Mouse (Mus musculus) olfactory bulb, adult 2 months (tissue): ENCODE measurements around the gene Gpbp1l1. TPM values are rescaled to one million over a fixed set of nuclear protein-coding genes. Genes with fewer than 3 reads are reported as not detected.

ENCODE experiments used
- H3K27ac ChIP-seq: fragments of 200-500 bp; 2 replicates; pipeline ENCODE4 v1.5.1; 2012; ENCODE audit warnings: low read depth, low read length; ENCODE audit not compliant: insufficient read depth
- H3K4me1 ChIP-seq: fragments of 200-500 bp; 2 replicates; pipeline ENCODE4 v1.6.1; 2012; ENCODE audit warnings: low read length; ENCODE audit not compliant: control insufficient read depth, insufficient read depth
- H3K4me3 ChIP-seq: fragments of 200-500 bp; 2 replicates; pipeline ENCODE4 v1.5.1; 2012; ENCODE audit warnings: mild to moderate bottlenecking, low read depth, low read length, moderate library complexity; ENCODE audit not compliant: insufficient read depth
- CTCF ChIP-seq: fragments of 200-500 bp; IDR thresholded peaks from 2 replicates; pipeline ENCODE4 v1.5.1; 2012; ENCODE audit warnings: low read depth, mild to moderate bottlenecking, low read length, moderate library complexity; ENCODE audit not compliant: insufficient read depth
- POLR2A ChIP-seq: fragments of 200-500 bp; IDR thresholded peaks from 2 replicates; pipeline ENCODE4 v1.6.1; 2012; ENCODE audit warnings: mild to moderate bottlenecking, low read depth, low read length, moderate library complexity; ENCODE audit not compliant: insufficient read depth
- WGBS: fragments of 180-500 bp; shearing (Covaris S2); methylation state at CpG from one replicate; pipeline ENCODE4 v1.1.7; 2018; 5-methylcytosine and 5-hydroxymethylcytosine counted together
- polyA plus RNA-seq: library from polyadenylated mRNA; stranded (reverse); fragments of >200 nt; gene quantifications from 2 replicates; pipeline ENCODE4 v1.2.4, GENCODE M21; 2012; ENCODE audit warnings: low replicate concordance; ENCODE audit not compliant: missing spikeins, insufficient read depth, insufficient read length

Gpbp1l1 gene
- polyA plus RNA-seq = 174 TPM in 1 of 2 replicates, not detected in the other

DNA sequence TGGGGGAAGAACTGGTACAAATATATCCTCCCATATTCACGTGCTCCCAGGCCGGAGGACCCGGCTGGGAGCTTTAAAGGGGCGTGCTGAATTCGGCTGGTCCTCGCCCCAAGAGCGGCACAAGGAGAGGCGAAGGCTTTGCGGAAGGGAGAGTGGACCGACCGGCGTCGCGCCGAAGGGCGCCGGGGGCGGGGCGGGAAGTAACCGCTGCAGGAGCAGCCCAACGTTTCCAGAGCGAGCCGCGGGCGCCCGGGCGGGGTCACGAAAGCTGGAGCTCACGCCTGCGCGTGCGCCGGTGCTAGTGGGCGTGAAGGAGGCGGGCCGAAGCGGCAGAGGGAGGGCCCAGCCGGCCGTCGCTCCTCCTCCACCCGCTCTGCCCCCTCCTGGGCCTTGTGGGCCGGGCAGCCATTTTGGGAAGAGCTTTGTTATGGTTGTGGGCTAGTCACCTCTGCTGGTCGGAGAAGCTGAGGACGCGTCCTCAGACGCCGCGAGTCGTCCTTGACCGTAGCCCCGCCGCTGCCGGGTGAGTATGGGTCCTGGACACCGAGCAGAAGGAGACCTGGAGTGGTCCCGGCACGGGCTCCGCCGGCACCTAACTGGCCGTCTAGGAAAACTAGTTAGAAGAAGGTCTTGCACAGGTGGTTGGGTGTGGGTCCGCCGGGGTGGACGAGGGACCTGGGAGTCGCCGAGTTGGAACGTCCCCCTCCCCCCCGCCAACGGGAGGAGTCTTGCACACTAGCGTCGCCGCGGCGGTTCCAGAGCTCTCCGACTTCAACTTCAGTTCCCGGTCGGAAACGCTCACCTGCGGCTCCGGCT lies at the start of gene Gpbp1l1:
TSS of gene Gpbp1l1 (plus strand) at position 353 of the 816 bp plus-strand sequence.
- WGBS = under 1% methylated on average over 77 of the region's 78 CpGs

DNA sequence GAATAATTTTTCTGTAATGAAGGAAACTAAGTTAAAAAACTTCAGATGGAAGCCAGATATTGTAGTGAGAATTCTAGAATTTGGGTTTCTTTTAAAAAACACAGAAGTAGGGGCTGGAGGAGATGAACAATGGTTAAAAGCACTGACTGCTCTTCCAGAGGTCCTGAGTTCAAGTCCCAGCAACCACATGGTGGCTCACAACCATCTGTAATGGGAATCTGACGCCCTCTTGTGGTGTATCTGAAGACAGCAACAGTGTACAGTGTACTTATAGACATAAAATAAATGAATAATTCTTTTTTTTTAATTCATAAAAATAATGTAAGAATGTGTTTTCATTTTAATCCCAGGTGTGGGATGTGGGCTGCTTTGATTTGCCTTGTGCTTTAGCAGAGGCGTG lies 26.3 kb upstream of the Gpbp1l1 start:
- 61% methylated on average over 2 of the region's 2 CpGs for WGBS
- TF ChIP-seq POLR2A (no peak), CTCF (no peak)
- H3K4me1 ChIP-seq = no peaks in the 10 kb centered on the region
- H3K27ac ChIP-seq = no peak overlapping the region
- H3K4me3 ChIP-seq = no peak overlapping the region

More for the DNA sequence above, at the start of gene Gpbp1l1:
- H3K4me3 ChIP-seq = peak within 1 kb of the TSS; percentile 81
- TF ChIP-seq CTCF = no peak
- TF ChIP-seq POLR2A = peak; percentile 67; the same call in 1 of the 2 replicates
- peak within 1 kb of the TSS; percentile 88 for H3K27ac ChIP-seq
- H3K4me1 ChIP-seq = no peaks in the 10 kb centered on the region

DNA sequence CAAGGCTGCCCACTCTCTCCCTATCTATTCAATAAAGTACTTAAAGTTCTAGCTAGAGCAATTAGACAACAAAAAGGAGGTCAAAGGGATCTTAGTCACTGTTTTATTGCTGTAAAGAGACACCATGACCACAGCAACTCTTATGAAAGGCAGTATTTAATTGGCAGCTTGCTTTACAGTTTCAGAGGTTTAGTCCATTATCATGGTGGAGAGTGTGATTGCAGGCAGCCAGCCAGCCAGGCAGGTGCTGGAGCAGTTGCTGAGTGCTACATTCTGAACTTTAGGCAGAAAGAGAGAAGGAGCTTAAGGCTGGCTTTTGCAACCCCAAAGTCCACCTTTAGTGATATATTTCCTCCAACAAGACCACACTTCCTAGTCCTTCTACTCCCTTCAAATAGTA lies 21.1 kb upstream of the Gpbp1l1 start:
- TF ChIP-seq CTCF = no peak
- no peak for TF ChIP-seq POLR2A
- Histone ChIP-seq H3K4me3 (no peak overlapping the region), H3K27ac (no peak overlapping the region), H3K4me1 (no peaks in the 10 kb centered on the region)

DNA sequence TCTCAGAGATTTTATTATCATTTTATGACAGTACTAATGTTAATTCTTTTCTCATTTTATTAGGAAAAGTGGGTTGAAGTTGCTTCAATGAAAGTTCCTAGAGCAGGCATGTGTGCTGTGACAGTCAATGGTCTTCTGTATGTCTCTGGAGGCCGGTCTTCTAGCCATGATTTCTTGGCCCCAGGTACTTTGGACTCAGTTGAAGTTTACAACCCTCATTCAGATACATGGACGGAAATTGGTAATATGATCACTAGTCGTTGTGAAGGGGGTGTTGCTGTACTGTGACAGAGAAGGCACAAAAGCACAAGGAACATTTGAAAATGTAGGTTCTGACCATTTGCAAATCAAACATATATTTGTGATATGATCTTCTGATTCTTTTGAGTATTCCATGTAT lies 19.7 kb upstream of the Gpbp1l1 start:
- Histone ChIP-seq H3K4me1 (no peaks in the 10 kb centered on the region), H3K4me3 (no peak overlapping the region), H3K27ac (no peak overlapping the region)
- no peak for TF ChIP-seq CTCF
- TF ChIP-seq POLR2A = no peak
- WGBS = 95% methylated on average over 3 of the region's 3 CpGs

DNA sequence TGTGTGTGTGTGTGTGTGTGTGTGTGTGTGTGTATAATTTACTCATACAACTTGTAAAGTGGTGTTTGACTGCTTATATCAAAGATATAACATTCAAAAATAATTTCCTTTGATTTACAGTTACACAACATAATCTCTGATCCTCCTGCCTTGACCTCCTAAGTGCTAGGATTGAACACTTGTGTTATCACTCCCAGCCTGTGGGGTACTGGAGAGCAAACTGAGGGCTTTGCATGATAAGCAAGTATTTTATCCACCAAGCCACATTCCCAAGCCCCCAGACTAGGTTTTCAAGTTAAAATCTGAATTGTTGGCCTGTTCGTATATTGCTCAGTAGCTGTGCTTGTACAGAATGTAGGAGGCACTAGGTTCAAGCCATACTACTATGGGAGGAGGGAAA lies 7.0 kb upstream of the Gpbp1l1 start:
- no peak for TF ChIP-seq POLR2A
- no peak for TF ChIP-seq CTCF
- Histone ChIP-seq H3K4me3 (no peak overlapping the region), H3K4me1 (no peaks in the 10 kb centered on the region), H3K27ac (no peak overlapping the region)
- 84% methylated on average over 1 of the region's 1 CpGs for WGBS

DNA sequence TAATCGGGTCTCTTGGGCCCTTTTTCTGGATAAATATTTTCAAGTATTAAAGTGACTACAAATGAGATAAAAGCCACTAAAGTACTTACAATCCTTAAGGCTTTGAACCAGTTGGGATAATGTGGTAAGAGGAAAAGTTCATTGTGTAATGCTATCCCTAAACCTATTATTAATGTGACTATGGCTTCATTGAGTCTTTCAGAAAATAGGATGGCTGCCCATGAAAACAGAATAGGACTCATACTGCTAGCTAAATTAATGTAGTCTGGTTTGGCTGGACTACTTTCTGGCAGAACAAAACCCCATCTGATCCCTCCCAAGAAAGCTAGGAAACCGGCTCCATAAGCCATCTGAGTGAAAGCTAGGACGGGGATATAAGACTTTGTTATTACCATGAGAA lies 4.4 kb upstream of the Gpbp1l1 start:
- WGBS = 64% methylated on average over 3 of the region's 3 CpGs
- Histone ChIP-seq H3K27ac (no peak overlapping the region), H3K4me3 (no peak overlapping the region), H3K4me1 (no peaks in the 10 kb centered on the region)
- TF ChIP-seq POLR2A (no peak), CTCF (no peak)

DNA sequence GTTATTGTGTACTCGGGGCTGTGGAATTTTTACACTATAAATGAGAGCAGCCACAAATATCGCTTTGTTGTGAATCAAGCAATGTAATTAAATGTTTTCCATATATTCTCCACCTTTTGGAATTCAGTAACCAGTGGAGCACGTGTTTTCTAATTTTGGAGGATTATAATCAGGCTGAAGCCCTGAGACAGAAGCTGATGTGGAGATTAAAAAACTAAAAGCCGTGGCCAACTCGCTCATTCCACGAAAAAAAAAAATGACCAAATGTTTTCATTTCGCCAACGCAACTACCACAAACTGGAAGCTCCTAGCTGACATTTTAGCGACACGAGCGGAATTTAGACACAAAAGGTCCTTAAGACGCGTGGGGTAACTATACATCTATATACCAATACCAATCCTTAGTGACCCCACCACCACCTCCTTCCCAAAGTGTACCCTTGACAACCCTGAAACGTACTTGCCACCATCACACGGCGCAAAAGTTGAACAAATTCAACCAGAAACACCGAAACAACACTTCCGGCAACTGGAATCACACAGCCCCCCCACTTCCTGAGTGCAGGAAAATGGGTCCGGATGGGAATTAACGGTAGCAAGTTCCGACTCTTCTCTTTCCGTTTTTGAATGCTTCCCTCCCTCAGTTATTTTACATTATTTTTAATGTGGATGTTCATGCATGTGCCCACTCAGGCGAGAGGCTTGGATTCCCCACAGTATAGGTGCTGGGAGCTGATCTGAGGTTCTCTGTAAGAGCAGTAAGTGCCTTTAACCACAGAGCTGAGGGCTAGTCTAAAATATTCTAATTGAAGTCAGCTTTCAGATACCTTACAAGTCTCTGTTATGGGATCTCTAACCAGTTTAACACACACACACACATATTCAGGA lies 1.8 kb upstream of the Gpbp1l1 start, which contains the start of gene Tmem69:
TSS of gene Tmem69 (minus strand) at position 524 of the 888 bp plus-strand sequence.
- Histone ChIP-seq H3K27ac (peak within 1 kb of the TSS; percentile 76), H3K4me3 (peak within 1 kb of the TSS; percentile 81), H3K4me1 (no peaks in the 10 kb centered on the region)
- WGBS = 1% methylated on average over 23 of the region's 23 CpGs
- TF ChIP-seq CTCF (no peak), POLR2A (no peak)

DNA sequence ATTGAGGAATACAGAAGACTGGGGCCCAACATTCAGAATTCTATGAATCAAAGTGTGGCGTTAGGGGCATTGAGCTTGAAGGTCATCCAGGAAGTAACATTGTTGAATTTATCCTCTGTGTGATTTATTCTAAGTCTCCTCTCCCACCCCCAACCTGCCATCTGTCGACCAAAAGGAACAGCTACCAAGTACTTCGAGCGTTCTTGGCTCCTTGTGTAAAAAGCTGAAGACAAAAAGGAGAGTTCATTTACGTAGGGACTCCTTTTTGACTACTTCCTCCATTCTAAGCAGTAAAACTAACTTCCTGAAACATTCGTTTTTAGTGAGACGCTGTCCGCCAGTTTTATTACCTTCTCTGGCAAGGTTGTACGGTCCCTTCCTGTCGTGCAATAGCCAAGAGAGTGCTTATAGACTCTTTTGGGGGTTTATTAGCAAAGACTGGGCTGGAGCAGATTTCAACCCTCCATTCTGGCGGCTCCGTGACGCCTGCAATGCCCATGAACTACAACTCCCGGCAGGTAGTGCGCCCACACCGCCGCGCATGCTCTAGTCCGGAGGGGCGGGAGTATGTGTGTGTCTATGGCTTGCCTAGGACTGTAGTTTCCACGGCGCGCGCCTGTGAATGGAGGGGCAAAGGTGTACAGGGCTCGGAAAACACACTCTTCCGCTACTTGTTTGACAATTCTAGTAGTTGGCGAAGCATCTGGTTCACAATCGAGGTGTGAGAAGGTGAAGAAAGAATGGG lies 725 bp upstream of the Gpbp1l1 start:
- Histone ChIP-seq H3K4me1 (no peaks in the 10 kb centered on the region), H3K27ac (peak overlapping the region; percentile 88), H3K4me3 (peak overlapping the region; percentile 81)
- TF ChIP-seq POLR2A (peak; percentile 82), CTCF (no peak)
- under 1% methylated on average over 28 of the region's 28 CpGs for WGBS
